Mouse (Mus musculus) hindbrain, embryonic 10.5 days (tissue): ENCODE results near the gene Atp9a. TPM values are rescaled to one million over a fixed set of nuclear protein-coding genes. Genes with fewer than 3 reads are reported as not detected.

ENCODE experiments used
- polyA plus RNA-seq: library from polyadenylated mRNA; unstranded; fragments of >200 nt; fragmentation: Nextera tagmentation; extraction: Ambion mirVana; gene quantifications from 2 replicates; pipeline ENCODE4 v1.2.1, GENCODE M21; 2016

Atp9a gene
- polyA plus RNA-seq, 1 experiment from 2014 or later, result 20.1 TPM

Other genes starting within 250 kb of the Atp9a start
- gene Nfatc2, start 140.8 kb downstream of the Atp9a start, polyA plus RNA-seq, result 0.42 and 0.50 TPM in 2 replicates
- 19.0 and 44.4 TPM in 2 replicates for gene Sall4, start 25.5 kb upstream of the Atp9a start, polyA plus RNA-seq
- 39.9 and 41.3 TPM in 2 replicates for gene Zfp64, start 213.2 kb upstream of the Atp9a start, polyA plus RNA-seq